Mouse (Mus musculus) midbrain, embryonic 13.5 days (tissue): ENCODE results near the gene Wee1. TPM values are rescaled to one million over a fixed set of nuclear protein-coding genes. Genes with fewer than 3 reads are reported as not detected.

ENCODE experiments used
- ATAC-seq: fragments of 200-750 bp; cut with Nextera tagmentation; 2 replicates; pipeline ENCODE4 v1.8.0; 2017; ENCODE audit warnings: mild to moderate bottlenecking, moderate TSS enrichment, moderate library complexity
- H3K27ac ChIP-seq: fragments of 300-500 bp; sonication (generic); 2 replicates; pipeline ENCODE4 v1.5.1; 2015; ENCODE audit warnings: inconsistent platforms, mild to moderate bottlenecking, moderate library complexity
- H3K27me3 ChIP-seq: fragments of 300-500 bp; sonication (generic); 2 replicates; pipeline ENCODE4 v1.6.1; 2015; ENCODE audit warnings: mild to moderate bottlenecking, inconsistent platforms
- H3K36me3 ChIP-seq: fragments of 300-500 bp; sonication (generic); 2 replicates; pipeline ENCODE4 v1.6.1; 2015; ENCODE audit warnings: mild to moderate bottlenecking, inconsistent platforms
- H3K4me1 ChIP-seq: fragments of 300-500 bp; sonication (generic); replicated peaks from 2 replicates; pipeline ENCODE4 v1.6.1; 2015; ENCODE audit warnings: inconsistent platforms
- H3K4me2 ChIP-seq: fragments of 300-500 bp; sonication (generic); replicated peaks from 2 replicates; pipeline ENCODE4 v1.6.1; 2015; ENCODE audit warnings: moderate library complexity, mild to moderate bottlenecking, inconsistent platforms
- H3K4me3 ChIP-seq: fragments of 300-500 bp; sonication (generic); replicated peaks from 2 replicates; pipeline ENCODE4 v1.5.1; 2015; ENCODE audit warnings: mild to moderate bottlenecking, inconsistent platforms
- H3K9ac ChIP-seq: fragments of 300-500 bp; sonication (generic); replicated peaks from 2 replicates; pipeline ENCODE4 v1.6.1; 2015; ENCODE audit warnings: mild to moderate bottlenecking, inconsistent platforms
- H3K9me3 ChIP-seq: fragments of 300-500 bp; sonication (generic); 2 replicates; pipeline ENCODE4 v1.6.1; 2016; ENCODE audit warnings: mild to moderate bottlenecking, inconsistent platforms
- WGBS: fragments of 180-500 bp; shearing (Covaris S2); methylation state at CpG from one replicate; pipeline ENCODE4 v1.1.7; 2015; 5-methylcytosine and 5-hydroxymethylcytosine counted together
- polyA plus RNA-seq: library from polyadenylated mRNA; unstranded; fragments of >200 nt; fragmentation: Nextera tagmentation; extraction: Ambion mirVana; gene quantifications from 2 replicates; pipeline ENCODE4 v1.2.1, GENCODE M21; 2015

The Wee1 gene
- polyA plus RNA-seq, 1 experiment from 2014 or later = 9.8 TPM

DNA sequence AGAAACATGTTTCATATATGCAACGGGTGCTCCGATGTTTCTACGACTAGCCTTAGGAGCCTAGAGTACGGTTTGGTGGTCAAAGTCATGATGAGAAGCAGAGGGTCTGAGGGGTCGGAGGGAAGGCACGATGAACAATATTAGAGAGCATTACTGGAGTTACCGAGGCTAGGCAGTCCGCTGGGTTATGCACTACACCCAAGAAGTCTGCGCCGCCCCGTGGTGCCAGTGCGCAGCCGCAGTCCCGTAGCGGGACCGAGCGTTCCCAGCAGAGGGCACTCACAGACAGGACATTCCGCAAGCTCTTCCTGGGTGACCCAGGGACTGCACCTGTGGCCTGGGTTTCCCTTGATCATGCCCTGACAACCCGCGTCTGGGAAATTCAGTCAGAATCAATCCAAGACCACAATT lies 42.9 kb downstream of the Wee1 start:
- H3K9ac ChIP-seq = peak overlapping the region; percentile 74
- ATAC-seq = peak; percentile 96
- peak overlapping the region; percentile 54 for H3K4me3 ChIP-seq
- peak overlapping the region; percentile 83 for H3K4me2 ChIP-seq
- no peaks in the 10 kb centered on the region for H3K9me3 ChIP-seq
- H3K27ac ChIP-seq = peak overlapping the region; percentile 86
- under 1% methylated on average over 20 of the region's 20 CpGs for WGBS
- no peaks in the 10 kb centered on the region for H3K27me3 ChIP-seq
- H3K36me3 ChIP-seq = no peaks in the 10 kb centered on the region
- no peaks in the 10 kb centered on the region; the same call in 1 of the 2 replicates for H3K4me1 ChIP-seq

DNA sequence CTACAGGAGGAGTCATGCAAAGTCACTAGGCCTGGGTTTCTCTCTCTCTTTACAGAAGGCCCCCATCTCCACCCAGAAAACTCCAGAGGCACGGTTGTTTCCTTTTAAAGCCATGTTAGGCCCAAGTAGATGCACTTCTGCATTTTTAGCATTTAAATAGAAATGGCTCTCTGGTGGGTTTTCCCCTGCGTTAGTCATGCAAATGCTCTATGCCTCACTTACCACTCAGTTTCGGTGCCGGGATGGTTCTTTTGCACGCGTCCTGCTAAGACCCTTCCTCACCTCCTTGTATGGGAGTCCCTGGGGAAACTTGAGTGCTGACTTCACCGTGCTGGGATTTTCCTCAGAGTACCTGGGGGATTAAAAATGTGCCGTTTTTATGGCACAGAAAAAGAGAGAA lies 44.4 kb downstream of the Wee1 start:
- Histone ChIP-seq H3K36me3 (no peaks in the 10 kb centered on the region), H3K9me3 (no peaks in the 10 kb centered on the region), H3K4me1 (no peaks in the 10 kb centered on the region; the same call in 1 of the 2 replicates), H3K27me3 (no peaks in the 10 kb centered on the region), H3K9ac (no peak overlapping the region), H3K4me2 (no peak overlapping the region), H3K27ac (no peak overlapping the region), H3K4me3 (no peak overlapping the region)
- ATAC-seq = no peak
- 69% methylated on average over 8 of the region's 8 CpGs for WGBS

DNA sequence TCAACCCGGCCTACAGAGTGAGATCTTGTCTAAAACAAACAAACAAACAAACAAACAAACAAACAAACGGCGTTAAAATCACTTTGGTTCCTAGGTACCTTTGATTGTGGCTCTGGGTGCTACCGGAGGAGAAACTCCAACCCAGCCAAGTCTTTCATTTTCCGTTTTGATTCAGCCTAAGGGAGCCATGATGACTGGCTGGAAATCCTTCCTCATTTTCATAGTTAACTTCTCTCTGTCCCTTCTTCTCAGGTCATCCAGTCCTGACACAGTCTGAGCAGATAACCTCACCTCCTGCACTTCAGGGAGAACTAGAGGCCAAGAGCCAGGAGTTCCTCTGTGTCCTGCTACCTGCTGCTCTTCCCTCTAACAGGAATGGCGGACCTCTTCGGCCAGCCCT lies 57.4 kb downstream of the Wee1 start:
- H3K27ac ChIP-seq = no peak overlapping the region
- no peaks in the 10 kb centered on the region for H3K27me3 ChIP-seq
- H3K9ac ChIP-seq = no peak overlapping the region
- H3K9me3 ChIP-seq = no peaks in the 10 kb centered on the region
- WGBS = 89% methylated on average over 7 of the region's 7 CpGs
- no peaks in the 10 kb centered on the region for H3K36me3 ChIP-seq
- H3K4me2 ChIP-seq = no peak overlapping the region
- ATAC-seq = no peak
- no peak overlapping the region for H3K4me3 ChIP-seq
- H3K4me1 ChIP-seq = no peaks in the 10 kb centered on the region

DNA sequence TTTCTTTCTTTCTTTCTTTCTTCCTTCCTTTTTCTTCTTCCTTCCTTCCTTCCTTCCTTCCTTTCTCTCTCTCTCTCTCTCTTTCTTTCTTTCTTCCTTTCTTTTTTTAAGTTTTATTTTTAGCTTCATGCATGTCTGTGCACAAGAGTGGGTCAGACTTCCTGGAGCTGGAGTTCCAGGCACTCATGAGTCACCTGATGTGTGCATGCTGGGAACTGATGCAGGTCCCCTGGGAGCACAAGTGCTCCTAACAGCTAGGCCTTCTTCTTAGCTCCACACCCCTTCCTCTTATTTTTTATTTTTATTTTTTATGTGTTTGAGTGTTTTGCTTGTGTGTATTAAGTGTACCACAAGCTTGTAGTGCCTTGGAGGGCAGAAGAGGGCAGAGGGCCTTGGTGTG lies 58.8 kb downstream of the Wee1 start:
- H3K27me3 ChIP-seq = no peaks in the 10 kb centered on the region
- ATAC-seq = no peak
- H3K4me3 ChIP-seq = no peak overlapping the region
- H3K9me3 ChIP-seq = no peaks in the 10 kb centered on the region
- H3K27ac ChIP-seq = no peak overlapping the region
- H3K4me1 ChIP-seq = no peaks in the 10 kb centered on the region
- no peak overlapping the region for H3K4me2 ChIP-seq
- H3K36me3 ChIP-seq = no peaks in the 10 kb centered on the region
- no peak overlapping the region for H3K9ac ChIP-seq

DNA sequence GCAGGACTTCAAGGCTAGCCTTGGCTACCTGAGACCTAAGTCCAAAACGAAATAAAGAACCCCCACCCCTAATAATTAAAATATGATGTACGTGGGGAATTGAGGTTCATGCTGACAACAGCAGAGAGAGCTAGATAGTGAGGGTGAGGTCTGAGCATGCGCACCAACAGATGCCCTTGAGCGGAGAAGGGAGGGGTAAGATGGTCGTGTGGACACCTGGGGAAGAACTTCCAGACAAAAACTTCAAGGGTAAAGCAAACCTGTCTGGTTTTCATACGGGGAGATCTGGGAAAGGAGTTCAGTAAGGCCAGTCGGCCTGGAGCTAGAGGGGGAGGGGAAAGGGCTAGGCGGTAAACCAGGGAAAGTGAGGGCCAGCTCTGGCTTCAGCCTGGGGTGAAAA lies 59.6 kb downstream of the Wee1 start:
- H3K4me2 ChIP-seq = no peak overlapping the region
- ATAC-seq = no peak
- H3K9ac ChIP-seq = no peak overlapping the region
- no peaks in the 10 kb centered on the region for H3K36me3 ChIP-seq
- no peaks in the 10 kb centered on the region for H3K4me1 ChIP-seq
- WGBS = 68% methylated on average over 8 of the region's 8 CpGs
- no peak overlapping the region for H3K4me3 ChIP-seq
- no peak overlapping the region for H3K27ac ChIP-seq
- no peaks in the 10 kb centered on the region for H3K9me3 ChIP-seq
- H3K27me3 ChIP-seq = no peaks in the 10 kb centered on the region

DNA sequence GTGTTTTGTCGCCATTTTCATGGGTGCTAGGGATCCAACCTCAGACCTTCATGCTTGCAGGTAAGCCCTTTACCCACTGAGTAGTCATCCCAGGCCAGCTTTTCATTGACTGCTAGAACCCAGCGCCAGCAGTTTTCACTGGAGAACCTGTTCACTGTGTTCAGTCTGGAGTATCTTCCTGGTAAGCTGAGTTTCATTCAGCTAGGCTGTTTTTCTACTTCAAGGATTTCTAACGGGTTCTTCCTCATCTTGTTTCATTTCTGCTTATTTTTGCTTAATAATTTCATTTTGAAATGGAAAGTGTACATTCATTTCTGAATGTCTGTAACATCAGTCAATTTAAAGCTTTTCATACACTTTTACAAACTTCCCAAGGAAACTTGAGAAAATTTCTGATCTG lies 62.8 kb downstream of the Wee1 start:
- no peak overlapping the region for H3K4me3 ChIP-seq
- H3K9ac ChIP-seq = no peak overlapping the region
- WGBS = 89% methylated on average over 3 of the region's 3 CpGs
- no peaks in the 10 kb centered on the region for H3K36me3 ChIP-seq
- H3K9me3 ChIP-seq = no peaks in the 10 kb centered on the region
- H3K27ac ChIP-seq = no peak overlapping the region
- ATAC-seq = no peak
- no peaks in the 10 kb centered on the region for H3K4me1 ChIP-seq
- no peak overlapping the region for H3K4me2 ChIP-seq
- H3K27me3 ChIP-seq = no peaks in the 10 kb centered on the region

DNA sequence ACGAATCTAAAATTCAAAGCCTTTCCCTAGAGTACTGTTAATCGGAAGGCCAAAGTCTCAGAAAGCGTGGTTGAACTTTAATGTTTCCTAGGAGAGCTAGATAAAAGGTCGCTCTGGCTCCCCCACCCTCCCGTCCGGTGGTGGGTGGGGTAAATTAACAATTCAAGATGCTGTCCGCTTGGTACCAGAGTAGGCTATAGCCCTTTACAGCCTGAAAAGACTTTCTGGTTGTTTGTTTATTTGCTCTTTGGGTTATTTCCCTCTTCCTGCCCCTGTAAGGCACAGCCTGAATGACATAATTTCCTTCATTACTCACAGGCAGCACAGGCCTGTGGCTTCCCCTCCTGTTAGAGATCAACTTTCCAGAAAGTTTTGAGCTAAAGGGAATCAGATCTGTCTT lies 68.1 kb downstream of the Wee1 start:
- Histone ChIP-seq H3K9me3 (no peaks in the 10 kb centered on the region), H3K9ac (no peak overlapping the region), H3K27me3 (no peaks in the 10 kb centered on the region), H3K4me3 (no peak overlapping the region), H3K4me2 (no peak overlapping the region), H3K27ac (no peak overlapping the region), H3K4me1 (no peaks in the 10 kb centered on the region), H3K36me3 (no peaks in the 10 kb centered on the region)
- ATAC-seq = no peak
- 67% methylated on average over 7 of the region's 7 CpGs for WGBS

Other genes with a start within 250 kb of the Wee1 start
- gene Dennd5a, start 161.6 kb upstream of the Wee1 start, polyA plus RNA-seq = 44.4 and 44.8 TPM in 2 replicates
- gene Tmem41b, start 135.1 kb upstream of the Wee1 start, polyA plus RNA-seq = 66.1 and 73.4 TPM in 2 replicates
- gene Ipo7, start 103.8 kb upstream of the Wee1 start, polyA plus RNA-seq = 44.5 and 46.2 TPM in 2 replicates
- gene Zfp143, start 60.8 kb upstream of the Wee1 start, polyA plus RNA-seq = 23.1 and 27.1 TPM in 2 replicates
- 10.2 TPM in 2 replicates for gene Swap70, start 99.7 kb downstream of the Wee1 start, polyA plus RNA-seq